Mouse (Mus musculus): ENCODE measurements around the gene Sh3pxd2a.

DNA sequence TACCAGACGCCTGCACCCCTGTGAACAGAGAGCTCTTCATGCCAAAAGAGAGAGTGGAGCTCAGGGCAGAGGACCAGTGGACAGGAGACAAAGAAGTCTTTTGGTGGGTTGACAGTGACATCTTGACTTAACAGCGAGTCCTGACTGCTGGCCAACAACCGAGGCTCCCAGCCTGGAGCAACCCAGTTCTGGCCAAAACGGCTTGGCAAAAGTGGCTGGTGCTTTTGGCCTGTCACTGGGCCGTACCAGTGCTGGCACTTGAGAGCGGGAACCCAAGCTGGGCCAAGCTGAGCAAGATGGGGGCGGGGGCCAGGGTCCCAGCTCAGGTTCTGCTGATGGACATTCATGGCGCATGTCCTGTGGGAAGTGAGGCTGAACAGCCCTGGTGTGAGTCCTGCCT lies 97.6 kb downstream of the Sh3pxd2a start:
- TF ChIP-seq CTCF (IDR thresholded peaks at IDR 0.05; ENCODE audit: low read depth) (no peak), EP300 (IDR thresholded peaks at IDR 0.05; ENCODE audit: low read depth) (no peak)

Data from heart, postnatal 0 days (tissue).